Mouse (Mus musculus) heart, adult 2 months (tissue): Measurements from ENCODE around the gene Rprml. TPM values are rescaled to one million over a fixed set of nuclear protein-coding genes. Genes with fewer than 3 reads are reported as not detected.
A peak's percentile ranks its signal among the peaks of the same experiment; 100 is the strongest.

ENCODE experiments used
- DNase-seq, 2 experiments: peaks; one replicate each; pipeline ENCODE4 v3.0.0; 2021
- H3K27ac ChIP-seq: fragments of 200-600 bp; 2 replicates; pipeline ENCODE4 v1.8.1; 2022
- H3K27me3 ChIP-seq: fragments of 200-500 bp; 2 replicates; pipeline ENCODE4 v1.6.1; 2012; ENCODE audit warnings: mild to moderate bottlenecking, low read length, inconsistent platforms, mixed read lengths; ENCODE audit not compliant: control insufficient read depth, insufficient read depth
- H3K36me3 ChIP-seq: fragments of 200-500 bp; 2 replicates; pipeline ENCODE4 v1.6.1; 2012; ENCODE audit warnings: low read length, inconsistent platforms; ENCODE audit not compliant: control insufficient read depth, insufficient read depth
- H3K4me1 ChIP-seq: fragments of 200-500 bp; 2 replicates; pipeline ENCODE4 v1.6.1; 2011; ENCODE audit warnings: low read length; ENCODE audit not compliant: control insufficient read depth, insufficient read depth
- H3K4me3 ChIP-seq: fragments of 200-600 bp; 2 replicates; pipeline ENCODE4 v1.8.1; 2022
- H3K79me2 ChIP-seq: fragments of 200-500 bp; replicated peaks from 2 replicates; pipeline ENCODE4 v1.6.1; 2012; ENCODE audit warnings: mild to moderate bottlenecking, inconsistent platforms, low read length, moderate library complexity, mixed read lengths; ENCODE audit not compliant: control insufficient read depth, insufficient read depth
- H3K9ac ChIP-seq: fragments of 200-500 bp; 2 replicates; pipeline ENCODE4 v1.6.1; 2012; ENCODE audit warnings: low read depth, mild to moderate bottlenecking, control low read depth, inconsistent platforms, low read length, mixed read lengths
- CTCF ChIP-seq: fragments of 200-600 bp; IDR thresholded peaks from 2 replicates; pipeline ENCODE4 v1.8.1; 2022; ENCODE audit warnings: antibody characterized with exemption, mild to moderate bottlenecking, moderate library complexity
- EP300 ChIP-seq: fragments of 200-500 bp; IDR thresholded peaks from 2 replicates; pipeline ENCODE4 v1.6.1; 2011; ENCODE audit warnings: low read depth, low read length, control low read depth; ENCODE audit not compliant: insufficient read depth
- POLR2A ChIP-seq: fragments of 200-500 bp; IDR thresholded peaks from 2 replicates; pipeline ENCODE4 v1.6.1; 2011; ENCODE audit warnings: mild to moderate bottlenecking, low read depth, low read length, control low read depth; ENCODE audit not compliant: insufficient read depth
- WGBS: fragments of 180-500 bp; shearing (Covaris S2); methylation state at CpG from one replicate; pipeline ENCODE4 v1.1.7; 2018; 5-methylcytosine and 5-hydroxymethylcytosine counted together
- intact Hi-C: fragments of 180-260 bp; cut with DNase I; formaldehyde crosslinking; loops from one replicate; pipeline ENCODE4 v1.15.1; 2025
- polyA plus RNA-seq: library from polyadenylated mRNA; depleted of rRNA; stranded (reverse); fragments of >200 nt; gene quantifications from 2 replicates; pipeline ENCODE4 v1.2.3, GENCODE M21; 2012; rRNA removed
- total RNA-seq, 2 experiments: library from RNA; stranded (reverse); gene quantifications; 2 replicates each; pipeline ENCODE4 v1.2.3; 2021

Rprml gene
- total and polyA plus RNA-seq, 3 experiments = not detected

- intact Hi-C loops = no loop called here
- H3K27ac ChIP-seq = peak overlapping the region; percentile 99
- TF ChIP-seq EP300 (no peak), POLR2A (no peak), CTCF (no peak)
- H3K4me1 ChIP-seq = peaks cover 2% of the 10 kb centered on the region
- under 1% methylated on average over 18 of the region's 18 CpGs for WGBS
- H3K4me3 ChIP-seq = peak overlapping the region; percentile 65
- no peaks in the 10 kb centered on the region for H3K27me3 ChIP-seq
- DNase-seq = no peak
- peaks cover 2% of the 10 kb centered on the region; the same call in 1 of the 2 replicates for H3K79me2 ChIP-seq
- H3K9ac ChIP-seq = peak overlapping the region; percentile 92
- H3K36me3 ChIP-seq = peaks cover 8% of the 10 kb centered on the region
These were observed 47.6 kb downstream of the Rprml start for GRCm38 (mm10) chr11:103696851-103697564.

GRCm38 (mm10) chr11:103697565-103698176, 48.3 kb downstream of the Rprml start, which contains the start of gene Gosr2:
TSS of gene Gosr2 (minus strand) at chr11:103697898.
- 0 out of 2 replicates have a peak, but pooled peaks have one; percentile 11 for TF ChIP-seq CTCF
- peak; percentile 48; the same call in 1 of the 2 replicates for TF ChIP-seq EP300
- TF ChIP-seq POLR2A = peak; percentile 78

GRCm38 (mm10) chr11:103698226-103698625, 48.9 kb downstream of the Rprml start:
- intact Hi-C loops = no loop called here
- DNase-seq = peak in 1 of 2 experiments; percentile 17
- Histone ChIP-seq H3K27me3 (no peaks in the 10 kb centered on the region), H3K27ac (peak overlapping the region; percentile 99), H3K36me3 (peaks cover 6% of the 10 kb centered on the region), H3K4me1 (peaks cover 2% of the 10 kb centered on the region), H3K4me3 (peak overlapping the region; percentile 65), H3K9ac (no peak overlapping the region; the same call in 1 of the 2 replicates), H3K79me2 (peaks cover 2% of the 10 kb centered on the region; the same call in 1 of the 2 replicates)
- TF ChIP-seq CTCF (no peak), POLR2A (no peak), EP300 (no peak)
- 40% methylated on average over 2 of the region's 2 CpGs for WGBS

More at GRCm38 (mm10) chr11:103697565-103698176, 48.3 kb downstream of the Rprml start, which contains the start of gene Gosr2:
- Histone ChIP-seq H3K27me3 (no peaks in the 10 kb centered on the region), H3K4me3 (peak within 1 kb of the TSS; percentile 65), H3K36me3 (peaks cover 6% of the 10 kb centered on the region), H3K79me2 (peaks cover 2% of the 10 kb centered on the region; the same call in 1 of the 2 replicates), H3K4me1 (peaks cover 2% of the 10 kb centered on the region), H3K27ac (peak within 1 kb of the TSS; percentile 99), H3K9ac (peak within 1 kb of the TSS; percentile 92)
- intact Hi-C loops = no loop called here
- peak; percentile 93 to 95 for DNase-seq
- 0% methylated on average over 57 of the region's 57 CpGs for WGBS

Other genes starting within 250 kb of the Rprml start
- 10 to 100 TPM; 10.6 to 11.9 TPM for gene Plekhm1, start 236.9 kb upstream of the Rprml start, total RNA-seq
- gene Plekhm1, start 236.9 kb upstream of the Rprml start, polyA plus RNA-seq = 10.2 and 12.2 TPM in 2 replicates
- not detected for gene Lrrc37a, start 145.0 kb upstream of the Rprml start, total RNA-seq
- not detected in 2 replicates for gene Lrrc37a, start 145.0 kb upstream of the Rprml start, polyA plus RNA-seq
- gene Gm884, start 28.4 kb upstream of the Rprml start, total RNA-seq = not detected
- under 0.01 TPM in 1 of 2 replicates, not detected in the other for gene Gm884, start 28.4 kb upstream of the Rprml start, polyA plus RNA-seq
- not detected for gene Lyzl6, start 10.7 kb upstream of the Rprml start, total RNA-seq
- gene Lyzl6, start 10.7 kb upstream of the Rprml start, polyA plus RNA-seq = not detected in 2 replicates
- 10 to 100 TPM; 33.2 to 37.8 TPM for gene Gosr2, start 48.3 kb downstream of the Rprml start, total RNA-seq
- 49.7 and 69.7 TPM in 2 replicates for gene Gosr2, start 48.3 kb downstream of the Rprml start, polyA plus RNA-seq
- under 1 TPM; 0.70 to 0.75 TPM for gene Wnt9b, start 100.3 kb downstream of the Rprml start, total RNA-seq
- gene Wnt9b, start 100.3 kb downstream of the Rprml start, polyA plus RNA-seq = 0.41 and 0.61 TPM in 2 replicates
- not detected for gene Wnt3, start 124.6 kb downstream of the Rprml start, total RNA-seq
- not detected in 2 replicates for gene Wnt3, start 124.6 kb downstream of the Rprml start, polyA plus RNA-seq